ENCODE assay signal across 9 mouse cellular contexts in the genomic region with DNA sequence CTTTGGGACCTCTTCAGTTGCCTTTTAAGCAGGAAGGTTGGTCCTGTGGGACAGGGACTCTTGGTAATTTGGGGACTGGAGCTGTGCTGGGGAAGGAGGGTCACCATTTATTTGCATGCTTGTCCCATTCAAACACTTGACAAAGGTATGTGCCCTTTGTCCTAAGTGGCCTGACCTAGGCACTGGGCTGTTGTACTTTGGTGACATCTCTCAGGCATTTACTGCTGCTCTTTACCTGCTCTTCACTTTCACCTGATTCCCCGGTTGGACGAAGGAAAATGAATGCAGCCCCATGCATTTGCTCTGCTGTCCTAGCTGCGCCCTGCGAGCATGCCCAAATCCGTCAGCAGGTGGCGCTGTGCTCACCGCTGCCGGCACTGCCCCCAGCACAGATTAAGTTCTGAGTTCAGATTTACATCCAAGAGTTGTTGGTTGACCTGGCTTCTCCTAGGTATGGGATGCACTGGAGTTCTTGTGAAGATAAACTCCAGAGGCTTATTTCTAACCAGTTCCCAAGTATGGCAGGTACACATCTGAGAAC. TPM values are rescaled to one million over a fixed set of nuclear protein-coding genes. Genes with fewer than 3 reads are reported as not detected.
DNase-seq lines count a peak whose midpoint lies in the region; ATAC-seq and TF ChIP-seq lines count a peak whose summit lies in the region.
"Had no signal": no experiment of that assay in that cellular context is flagged by ENCODE, and none has a peak within 500 bp of the region (broad histone marks: within the 10 kb centered on the region; RNA-seq: fewer than 3 reads in every experiment).

No protein-coding gene starts in this region.

- H3K27ac ChIP-seq in gastrocnemius, adult 2 months = no peak overlapping the region

- H3K4me3 ChIP-seq in gastrocnemius, adult 2 months = no peak overlapping the region

- peak; percentile 61 for ATAC-seq in neutrophil, adult 5-6 weeks (ENCODE audit: extremely low read depth, insufficient number of reproducible peaks, low FRiP score, poor library complexity, severe bottlenecking)

- DNase-seq in gastrocnemius, adult 2 months = peak; percentile 71
- no peak for DNase-seq in gastrocnemius, postnatal 25 days
- peak; percentile 28 to 32 for DNase-seq in right cerebral cortex, adult 2 months (ENCODE audit: low spot score in 2 of 2)
- DNase-seq in right cerebral cortex, postnatal 36 days (ENCODE audit: low spot score in 2 of 2) = no peak
- no peak for DNase-seq in brain, embryonic 14.5 days (ENCODE audit: low read depth)
- peak; percentile 56 for DNase-seq in kidney, postnatal 14 days
- DNase-seq in MN1 (ENCODE audit: low spot score) = no peak

- TF ChIP-seq POLR2A in brain, embryonic 14.5 days (IDR thresholded peaks at IDR 0.05; ENCODE audit: borderline replicate concordance, extremely low read depth, insufficient read depth, insufficient read length, poor library complexity, severe bottlenecking) = no peak

- intact Hi-C loops in gastrocnemius, adult 2 months (cut with DNase I) = no loop called here

- peak; percentile 88 for TF ChIP-seq CTCF in gastrocnemius, adult 2 months (IDR thresholded peaks at IDR 0.05)
- TF ChIP-seq CTCF in brain, embryonic 14.5 days (IDR thresholded peaks at IDR 0.05; ENCODE audit: borderline replicate concordance, extremely low read depth, insufficient read depth, insufficient read length) = peak; percentile 81

RNA-seq across cellular contexts. Expression of gene Taf8, which starts 28.6 kb away (rescaled TPM):
- 10 to 100 TPM; 13.0 to 14.1 TPM for total RNA-seq in gastrocnemius, adult 2 months (2021)
- total RNA-seq in gastrocnemius, postnatal 25 days (2021) = 10 to 100 TPM in 1 of 2 experiments, 1 to 10 TPM in 1; 9.6 to 10.0 TPM
- polyA plus RNA-seq in brain, embryonic 14.5 days (2012; rRNA removed) = 34.2 and 44.1 TPM in 2 replicates
- 78.6 and 83.3 TPM in 2 replicates for total RNA-seq in neutrophil, adult 5-6 weeks (2017)

RNA-seq across cellular contexts. Expression of gene Ccnd3, which starts 31.3 kb away (rescaled TPM):
- 10 to 100 TPM; 18.7 to 25.8 TPM for total RNA-seq in gastrocnemius, adult 2 months (2021)
- 10 to 100 TPM; 31.4 to 44.8 TPM for total RNA-seq in gastrocnemius, postnatal 25 days (2021)
- 59.7 and 68.5 TPM in 2 replicates for polyA plus RNA-seq in brain, embryonic 14.5 days (2012; rRNA removed)
- total RNA-seq in neutrophil, adult 5-6 weeks (2017) = 215 and 232 TPM in 2 replicates

RNA-seq across cellular contexts. Expression of gene 1700001C19Rik, which starts 36.3 kb away (rescaled TPM):
- total RNA-seq in gastrocnemius, adult 2 months (2021) = not detected
- total RNA-seq in gastrocnemius, postnatal 25 days (2021) = not detected
- polyA plus RNA-seq in brain, embryonic 14.5 days (2012; rRNA removed) = 0.41 and 0.53 TPM in 2 replicates
- not detected in 2 replicates for total RNA-seq in neutrophil, adult 5-6 weeks (2017)
- total RNA-seq: layer of hippocampus, postnatal 36 days had no signal

RNA-seq across cellular contexts. Expression of gene AI661453, which starts 37.1 kb away (rescaled TPM):
- total RNA-seq in gastrocnemius, adult 2 months (2021) = under 1 TPM; 0.23 to 0.45 TPM
- total RNA-seq in gastrocnemius, postnatal 25 days (2021) = under 1 TPM; 0.49 to 0.59 TPM
- polyA plus RNA-seq in brain, embryonic 14.5 days (2012; rRNA removed) = 0.42 and 0.85 TPM in 2 replicates
- 1.4 and 1.7 TPM in 2 replicates for total RNA-seq in neutrophil, adult 5-6 weeks (2017)

Comparison
In these comparisons a context has a peak if more than half of its experiments do, and no peak if none do; other contexts are left out.
1. DNase-seq: peak in gastrocnemius, adult 2 months (single experiment), right cerebral cortex, adult 2 months (2 of 2) and kidney, postnatal 14 days (single experiment); none in gastrocnemius, postnatal 25 days (single experiment), right cerebral cortex, postnatal 36 days (0 of 2), brain, embryonic 14.5 days (single experiment) and MN1 (single experiment).